Mouse (Mus musculus): ENCODE data around the gene Tmc4. TPM values are rescaled to one million over a fixed set of nuclear protein-coding genes. Genes with fewer than 3 reads are reported as not detected.
"Not testable (repeated sequence)": the region's sequence is repeated elsewhere in the genome, so short reads cannot be mapped to it uniquely, and the experiment has no call there.

The Tmc4 gene
- polyA plus RNA-seq, 1 experiment = 2.9 TPM

DNA sequence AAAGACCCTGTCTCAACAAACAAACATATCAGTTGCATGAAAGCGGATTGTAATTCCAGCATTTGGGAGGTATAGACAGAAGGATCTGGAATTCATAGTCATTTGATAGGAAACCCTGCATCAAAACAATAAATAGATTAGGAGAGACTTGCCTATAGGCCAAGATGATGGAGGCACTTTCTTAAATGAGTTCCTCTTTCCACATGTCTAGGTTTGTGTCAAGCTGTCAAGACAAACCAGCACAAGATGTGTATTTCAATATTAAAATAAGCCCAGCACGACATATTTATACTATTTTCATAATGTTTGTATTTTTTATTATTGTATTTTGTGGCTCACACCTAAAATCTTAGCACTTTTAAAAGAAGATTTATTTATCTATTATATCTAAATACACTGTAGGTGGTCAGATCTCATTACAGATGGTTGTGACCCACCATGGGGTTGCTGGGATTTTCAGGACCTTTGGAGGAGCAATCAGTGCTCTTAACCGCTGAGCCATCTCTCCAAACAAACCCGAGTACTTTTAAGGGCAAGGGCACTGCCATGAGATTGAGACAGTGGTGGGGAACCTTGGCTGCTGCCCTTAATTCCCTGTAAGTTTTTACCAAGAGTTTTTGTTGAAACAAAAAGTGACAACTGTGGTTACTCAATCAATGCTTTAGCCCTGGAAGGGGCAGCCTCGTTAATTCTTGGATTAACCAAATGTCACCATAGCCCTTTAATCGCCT lies 26.0 kb upstream of the Tmc4 start:
- H3K36me3 ChIP-seq (ENCODE audit: control insufficient read depth, insufficient read depth, low read length) = no peaks in the 10 kb centered on the region; the same call in 1 of the 2 replicates
- no peaks in the 10 kb centered on the region for H3K4me1 ChIP-seq (ENCODE audit: control insufficient read depth, insufficient read depth, low read length)
- no peak for TF ChIP-seq CTCF (IDR thresholded peaks at IDR 0.05; ENCODE audit: control insufficient read depth, insufficient read depth, insufficient replicate concordance, low read depth, low read length)
- no peak for TF ChIP-seq POLR2A (IDR thresholded peaks at IDR 0.05; ENCODE audit: control insufficient read depth, low read depth, low read length)
- H3K4me3 ChIP-seq (ENCODE audit: control insufficient read depth, low read depth, low read length) = peak overlapping the region; percentile 81
- no peaks in the 10 kb centered on the region for H3K27me3 ChIP-seq (ENCODE audit: control insufficient read depth, insufficient read depth, low read length)
- H3K27ac ChIP-seq (ENCODE audit: control insufficient read depth, insufficient read depth, low read depth, low read length) = peak overlapping the region; percentile 65; the same call in 1 of the 2 replicates

- Histone ChIP-seq H3K36me3 (ENCODE audit: control insufficient read depth, insufficient read depth, low read length) (no peaks in the 10 kb centered on the region), H3K4me1 (ENCODE audit: control insufficient read depth, insufficient read depth, low read length) (peaks cover 9% of the 10 kb centered on the region), H3K27me3 (ENCODE audit: control insufficient read depth, insufficient read depth, low read length) (no peaks in the 10 kb centered on the region), H3K4me3 (ENCODE audit: control insufficient read depth, low read depth, low read length) (no peak overlapping the region), H3K27ac (ENCODE audit: control insufficient read depth, insufficient read depth, low read depth, low read length) (no peak overlapping the region)
- TF ChIP-seq CTCF (IDR thresholded peaks at IDR 0.05; ENCODE audit: control insufficient read depth, insufficient read depth, insufficient replicate concordance, low read depth, low read length) (no peak), POLR2A (IDR thresholded peaks at IDR 0.05; ENCODE audit: control insufficient read depth, low read depth, low read length) (no peak)
Measured at GRCm38 (mm10) chr7:3698471-3698870, 21.1 kb upstream of the Tmc4 start.

DNA sequence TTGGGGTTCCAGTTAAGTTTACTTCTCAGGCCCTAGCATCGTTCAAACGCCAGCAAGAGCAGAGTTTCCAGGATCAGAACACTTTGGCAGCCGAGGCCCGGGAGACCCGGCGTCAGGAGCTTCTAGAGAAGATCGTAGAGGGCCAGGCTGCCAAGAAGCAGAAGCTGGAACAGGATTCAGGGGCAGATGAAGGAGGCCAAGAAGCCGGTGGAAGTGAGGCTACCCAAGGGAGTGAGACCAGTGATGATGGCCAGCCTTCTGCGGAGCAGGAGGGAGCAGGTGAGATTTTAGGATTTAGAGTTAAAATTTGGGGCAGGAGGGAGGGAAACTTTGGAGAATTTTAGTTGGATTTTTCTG lies 17.6 kb upstream of the Tmc4 start:
- not testable (repeated sequence) for H3K36me3 ChIP-seq (ENCODE audit: control insufficient read depth, insufficient read depth, low read length)

DNA sequence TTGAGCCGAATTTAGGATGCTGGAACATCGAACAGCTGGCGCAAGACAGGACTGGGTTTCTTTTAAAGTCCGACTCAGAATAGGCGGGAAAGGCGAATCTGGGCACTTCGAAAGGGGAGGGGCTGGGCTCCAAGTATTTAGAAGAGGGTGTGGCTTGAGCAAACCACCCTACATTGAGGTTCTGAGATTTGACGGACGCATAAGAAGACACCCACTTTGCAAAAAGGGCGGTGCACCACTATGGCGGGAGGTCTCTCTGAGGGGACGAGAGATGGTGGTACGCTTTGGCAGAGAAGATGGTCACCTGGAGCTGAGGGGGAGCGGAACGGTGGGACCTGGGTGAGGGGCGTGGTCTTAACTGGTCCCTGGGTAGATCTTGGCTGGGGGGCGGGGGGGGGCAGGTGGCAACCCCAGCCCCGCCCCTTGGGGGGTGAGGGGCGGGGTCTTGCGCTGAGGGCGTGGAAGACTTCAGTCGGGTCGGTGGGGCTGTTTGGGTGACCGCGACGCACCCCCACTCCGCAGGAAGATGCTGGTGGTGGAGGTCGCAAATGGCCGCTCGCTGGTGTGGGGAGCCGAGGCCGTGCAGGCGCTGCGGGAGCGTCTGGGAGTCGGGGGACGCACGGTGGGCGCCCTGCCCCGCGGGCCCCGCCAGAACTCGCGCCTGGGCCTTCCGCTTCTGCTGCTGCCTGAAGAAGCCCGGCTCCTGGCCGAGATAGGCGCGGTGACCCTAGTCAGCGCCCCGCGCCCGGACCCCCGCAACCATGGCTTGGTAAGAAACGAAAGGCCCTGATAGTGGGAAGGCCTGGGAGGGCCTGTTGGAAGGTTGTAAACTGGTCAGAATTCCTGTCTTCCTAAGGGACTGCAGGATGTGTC lies 17.0 kb upstream of the Tmc4 start:
- peaks cover 21% of the 10 kb centered on the region for H3K4me1 ChIP-seq (ENCODE audit: control insufficient read depth, insufficient read depth, low read length)
- no peak for TF ChIP-seq POLR2A (IDR thresholded peaks at IDR 0.05; ENCODE audit: control insufficient read depth, low read depth, low read length)
- no peak for TF ChIP-seq CTCF (IDR thresholded peaks at IDR 0.05; ENCODE audit: control insufficient read depth, insufficient read depth, insufficient replicate concordance, low read depth, low read length)
- peak overlapping the region; percentile 78 for H3K27ac ChIP-seq (ENCODE audit: control insufficient read depth, insufficient read depth, low read depth, low read length)
- peak overlapping the region; percentile 87 for H3K4me3 ChIP-seq (ENCODE audit: control insufficient read depth, low read depth, low read length)
- H3K36me3 ChIP-seq (ENCODE audit: control insufficient read depth, insufficient read depth, low read length) = no peaks in the 10 kb centered on the region
- H3K27me3 ChIP-seq (ENCODE audit: control insufficient read depth, insufficient read depth, low read length) = no peaks in the 10 kb centered on the region

More for the DNA sequence above, 17.6 kb upstream of the Tmc4 start:
- peaks cover 21% of the 10 kb centered on the region for H3K4me1 ChIP-seq (ENCODE audit: control insufficient read depth, insufficient read depth, low read length)
- not testable (repeated sequence) for H3K27me3 ChIP-seq (ENCODE audit: control insufficient read depth, insufficient read depth, low read length)
- 0 out of 2 replicates have a peak overlapping the region, but pooled peaks have one; percentile 2 for H3K27ac ChIP-seq (ENCODE audit: control insufficient read depth, insufficient read depth, low read depth, low read length)
- peak overlapping the region; percentile 87 for H3K4me3 ChIP-seq (ENCODE audit: control insufficient read depth, low read depth, low read length)

DNA sequence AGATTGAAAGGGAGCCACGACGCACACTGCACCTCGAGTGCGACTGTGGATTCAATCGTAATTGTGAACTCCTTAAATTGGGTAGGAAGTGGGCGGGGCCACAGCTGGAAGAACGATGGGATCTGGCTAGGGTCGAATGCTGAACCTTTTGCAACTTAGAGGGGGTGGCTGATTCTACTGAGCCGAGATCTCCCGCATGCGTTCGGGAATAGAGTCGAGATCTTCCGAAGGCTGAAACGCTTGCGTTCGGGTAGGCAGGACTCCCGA lies 16.4 kb upstream of the Tmc4 start:
- H3K27ac ChIP-seq (ENCODE audit: control insufficient read depth, insufficient read depth, low read depth, low read length) = peak overlapping the region; percentile 78
- peak overlapping the region; percentile 87 for H3K4me3 ChIP-seq (ENCODE audit: control insufficient read depth, low read depth, low read length)
- peaks cover 21% of the 10 kb centered on the region for H3K4me1 ChIP-seq (ENCODE audit: control insufficient read depth, insufficient read depth, low read length)
- TF ChIP-seq CTCF (IDR thresholded peaks at IDR 0.05; ENCODE audit: control insufficient read depth, insufficient read depth, insufficient replicate concordance, low read depth, low read length) = no peak
- no peak for TF ChIP-seq POLR2A (IDR thresholded peaks at IDR 0.05; ENCODE audit: control insufficient read depth, low read depth, low read length)
- H3K27me3 ChIP-seq (ENCODE audit: control insufficient read depth, insufficient read depth, low read length) = no peaks in the 10 kb centered on the region
- no peaks in the 10 kb centered on the region for H3K36me3 ChIP-seq (ENCODE audit: control insufficient read depth, insufficient read depth, low read length)

DNA sequence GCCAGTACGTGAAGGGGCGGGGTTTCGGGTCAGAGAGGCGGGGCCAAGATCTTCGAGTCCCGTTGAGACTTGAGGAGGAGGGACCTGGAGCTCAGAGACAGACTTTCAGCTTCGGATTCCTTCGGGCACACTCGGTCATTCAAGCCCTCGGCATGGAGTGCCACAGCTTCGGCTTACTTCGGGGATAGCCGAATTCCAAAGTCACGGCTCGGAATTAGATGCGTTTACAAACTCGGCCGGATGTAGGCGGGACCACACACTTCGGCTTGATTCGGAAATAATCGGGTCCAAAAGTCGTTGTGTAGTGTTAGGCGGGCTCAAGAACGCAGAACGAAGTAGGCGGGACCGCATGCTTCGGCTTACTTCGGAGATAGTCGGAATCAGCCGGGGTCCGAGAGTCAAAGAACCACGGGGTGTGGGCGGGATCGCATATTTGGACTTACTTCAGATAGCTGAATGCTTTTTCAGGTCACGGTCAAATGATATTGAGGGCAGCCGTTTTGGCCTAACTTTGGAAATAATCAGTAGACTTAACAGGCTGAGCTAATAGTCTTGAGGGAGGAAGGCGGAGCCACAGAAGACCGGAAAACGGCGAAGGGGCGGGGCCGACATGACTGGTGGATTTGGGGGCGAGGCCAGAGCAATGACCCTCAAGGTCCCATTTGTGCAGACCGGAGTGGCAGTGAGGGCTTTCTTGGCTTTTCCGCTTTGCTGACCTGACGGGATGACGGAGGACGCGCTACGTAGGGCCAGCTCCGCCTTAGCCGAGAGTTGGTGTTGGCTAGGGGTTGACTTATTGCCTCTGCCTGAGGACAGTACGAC lies 15.8 kb upstream of the Tmc4 start, which contains the start of gene Mboat7:
Gene Mboat7, minus strand, starts transcription at position 537 of the 822 bp plus-strand sequence.
- no peaks in the 10 kb centered on the region for H3K36me3 ChIP-seq (ENCODE audit: control insufficient read depth, insufficient read depth, low read length)
- H3K4me1 ChIP-seq (ENCODE audit: control insufficient read depth, insufficient read depth, low read length) = peaks cover 21% of the 10 kb centered on the region
- no peak for TF ChIP-seq CTCF (IDR thresholded peaks at IDR 0.05; ENCODE audit: control insufficient read depth, insufficient read depth, insufficient replicate concordance, low read depth, low read length)
- TF ChIP-seq POLR2A (IDR thresholded peaks at IDR 0.05; ENCODE audit: control insufficient read depth, low read depth, low read length) = peak; percentile 53; the same call in 1 of the 2 replicates
- no peaks in the 10 kb centered on the region for H3K27me3 ChIP-seq (ENCODE audit: control insufficient read depth, insufficient read depth, low read length)
- H3K4me3 ChIP-seq (ENCODE audit: control insufficient read depth, low read depth, low read length) = peak within 1 kb of the TSS; percentile 87
- H3K27ac ChIP-seq (ENCODE audit: control insufficient read depth, insufficient read depth, low read depth, low read length) = peak within 1 kb of the TSS; percentile 78

Data from testis, adult 2 months (tissue).